Mouse (Mus musculus) mouse embryonic stem cell (cell line): Measurements from ENCODE around the gene Scfd2.

Experiments
- in situ Hi-C, 2 experiments: fragments of 300-500 bp; cut with MboI; formaldehyde crosslinking; loops; 1 replicate in 1 of 2; 3 replicates in 1 of 2; pipeline ENCODE4 v1.14.3; 2019 to 2020; ENCODE audit warnings: low sequenced_read_pairs in 2 of 2, low pct_unique_long_range_greater_than_20kb in 1 of 2, mixed read lengths in 1 of 2; ENCODE audit not compliant: unreplicated experiment in 1 of 2

The Scfd2 gene

DNA sequence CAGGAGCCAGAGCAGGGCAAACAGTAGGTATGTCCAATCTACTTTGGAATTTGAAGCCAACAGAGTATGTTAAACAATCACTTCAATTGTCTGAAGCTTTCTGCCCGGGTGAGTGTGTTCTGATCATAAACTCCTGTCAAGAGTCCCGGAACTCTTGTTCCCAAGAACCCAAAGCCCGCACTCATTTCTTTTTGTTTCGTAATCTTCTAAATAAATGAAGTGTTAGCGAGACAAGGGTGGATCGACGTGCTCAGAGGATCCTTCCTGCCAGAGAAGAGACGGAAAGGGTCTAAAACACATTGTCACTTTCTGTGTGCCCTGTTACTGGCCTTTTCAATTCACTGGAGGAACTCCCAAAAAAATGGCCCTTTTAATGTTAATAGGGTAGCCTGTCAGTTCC, 342.7 kb downstream of the Scfd2 start:
- in situ Hi-C loops = no loop called here

DNA sequence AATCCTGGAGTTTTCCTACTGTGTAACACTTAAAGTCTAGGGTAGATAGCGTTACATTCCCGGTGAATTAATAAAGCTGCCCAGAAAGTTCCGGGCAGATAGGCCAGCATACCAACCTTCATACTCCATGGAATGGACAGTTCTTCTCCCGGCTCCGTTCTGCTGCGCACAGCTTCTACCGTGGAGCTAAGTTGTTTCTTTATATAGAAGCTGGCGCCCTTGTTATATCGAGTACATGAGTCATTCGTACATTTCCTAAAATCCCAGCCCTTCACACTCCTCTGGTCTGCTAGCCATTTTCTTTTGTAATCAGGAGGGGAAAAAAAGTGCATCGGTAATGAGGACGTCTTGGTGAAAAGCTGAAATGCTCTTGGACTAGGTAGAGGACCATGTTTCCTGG, 343.5 kb downstream of the Scfd2 start:
- in situ Hi-C loops = no loop called here

DNA sequence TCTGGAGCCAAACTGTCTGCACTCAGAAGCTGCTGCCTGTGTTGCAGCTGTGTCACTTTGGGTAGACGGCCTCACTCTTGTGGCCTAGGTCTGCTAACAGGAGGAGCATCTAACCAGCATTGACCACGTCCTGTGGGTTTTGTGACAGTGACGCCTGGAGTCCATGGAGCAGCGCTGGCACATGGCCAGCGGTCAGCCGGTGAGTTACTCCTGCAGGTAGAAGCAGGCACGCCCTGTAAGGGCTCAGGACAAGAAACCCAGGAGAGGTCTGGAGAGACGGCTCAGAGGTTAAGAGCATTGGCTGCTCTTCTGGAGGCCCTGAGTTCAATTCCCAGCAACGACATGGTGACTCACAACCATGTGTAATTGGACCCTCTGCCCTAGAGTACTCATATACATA, 347.0 kb downstream of the Scfd2 start:
- in situ Hi-C loops = no loop called here

DNA sequence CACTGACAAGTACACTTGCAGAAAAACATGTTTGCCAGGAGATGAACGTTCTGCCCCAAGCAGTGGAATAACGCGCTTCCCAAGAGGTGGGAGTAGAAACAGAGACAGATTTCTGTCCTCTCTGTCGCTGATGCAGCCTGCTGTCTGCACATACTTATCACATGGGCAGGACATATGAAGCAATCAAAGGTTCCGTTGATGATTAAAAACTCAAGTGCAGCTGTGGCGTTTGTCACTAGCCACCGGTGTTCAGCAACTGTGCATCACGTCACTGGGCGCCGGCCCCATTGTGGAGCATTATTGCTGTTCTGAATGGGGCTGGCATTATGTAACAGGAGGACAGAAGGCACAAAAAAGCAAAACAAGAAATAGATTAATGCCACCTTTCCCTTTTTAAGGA, 348.4 kb downstream of the Scfd2 start:
- in situ Hi-C loops = no loop called here

DNA sequence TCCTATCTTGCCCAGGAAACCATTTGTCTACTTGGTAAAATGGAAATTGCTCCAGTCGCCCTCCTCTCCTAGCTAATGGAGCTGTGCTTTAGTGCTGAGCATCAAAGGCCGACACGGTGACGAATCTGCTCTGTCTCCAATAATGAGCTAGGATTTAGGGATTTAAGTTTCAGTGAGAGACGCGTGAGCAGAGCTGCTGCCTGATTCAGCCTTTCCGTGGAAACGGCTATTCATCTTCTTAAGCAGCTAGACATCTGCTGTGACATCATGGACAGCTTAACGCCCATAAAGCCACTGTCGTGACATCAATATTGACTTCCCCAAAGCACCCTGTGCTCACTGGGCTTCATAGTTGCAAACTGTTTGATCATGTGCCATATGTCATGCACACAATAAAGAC, 351.3 kb downstream of the Scfd2 start:
- in situ Hi-C loops = no loop called here

DNA sequence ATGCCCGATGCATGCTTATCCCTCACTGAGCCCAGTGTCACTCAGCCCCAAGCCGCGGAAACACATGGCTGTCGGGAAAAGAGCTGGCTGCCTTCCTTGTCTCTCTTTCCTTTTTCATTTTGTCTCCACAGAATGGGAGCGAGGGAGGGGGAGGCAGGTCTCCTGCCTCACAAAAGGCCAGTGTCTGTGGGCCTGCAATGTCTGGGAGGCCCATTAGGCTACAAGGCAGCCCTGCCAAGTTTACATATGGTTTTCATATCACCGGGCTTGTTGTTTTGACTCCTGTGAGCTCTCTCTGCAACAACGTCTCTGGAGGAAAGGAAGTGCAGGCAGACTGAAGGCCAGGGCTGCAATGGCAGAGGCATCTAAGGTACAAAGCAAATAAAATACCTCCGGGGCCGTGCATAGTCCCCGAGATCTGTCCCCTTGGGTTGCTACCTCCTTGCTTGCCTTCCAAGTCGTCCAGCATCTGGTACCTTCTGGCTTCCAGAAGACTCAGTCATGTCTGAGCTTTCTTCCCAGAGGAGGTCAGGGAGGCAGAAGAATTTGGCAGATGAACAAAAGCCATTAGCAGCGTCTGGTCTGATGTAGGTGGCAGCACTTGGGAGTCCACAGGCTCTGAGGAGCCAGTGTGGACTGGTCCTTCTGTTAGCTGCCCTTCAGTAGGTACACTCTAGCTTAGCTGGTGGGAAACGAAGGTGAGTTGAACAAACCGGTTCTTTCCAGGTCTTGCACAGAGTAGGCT, 355.9 kb downstream of the Scfd2 start:
- in situ Hi-C loops = no loop called here

DNA sequence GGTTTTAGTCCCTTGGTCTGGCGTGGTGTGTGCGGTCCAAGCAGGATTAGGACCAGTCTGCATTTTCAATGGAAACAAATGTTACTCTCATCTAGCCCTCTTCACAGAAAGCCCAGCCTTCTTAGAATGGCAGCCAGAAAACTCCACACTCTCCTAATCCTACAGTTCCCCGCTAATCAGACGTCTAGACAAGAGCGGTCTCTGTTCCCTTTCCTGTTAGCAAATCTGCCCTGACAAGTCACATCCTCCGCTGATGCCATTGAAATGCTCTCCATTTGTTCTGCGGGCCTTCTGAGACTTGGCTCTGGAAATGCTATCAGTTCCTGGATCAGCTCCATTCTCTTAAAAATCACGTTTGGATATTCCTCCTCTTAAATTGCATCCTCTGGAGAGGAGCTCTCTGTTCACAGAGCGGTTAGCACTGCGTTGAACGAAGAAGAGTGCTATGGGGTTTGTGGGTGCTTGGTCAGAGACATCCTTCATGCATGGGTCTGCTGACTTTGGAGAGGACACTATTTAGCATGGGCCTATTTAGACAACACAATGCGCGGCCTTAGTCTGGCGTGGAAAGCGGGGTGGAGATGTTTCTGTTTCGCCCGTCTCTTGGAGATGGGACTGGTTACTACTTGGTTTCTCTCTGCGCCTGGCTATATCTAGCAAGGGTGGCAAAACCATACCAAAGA, 358.3 kb downstream of the Scfd2 start:
- in situ Hi-C loops = no loop called here

DNA sequence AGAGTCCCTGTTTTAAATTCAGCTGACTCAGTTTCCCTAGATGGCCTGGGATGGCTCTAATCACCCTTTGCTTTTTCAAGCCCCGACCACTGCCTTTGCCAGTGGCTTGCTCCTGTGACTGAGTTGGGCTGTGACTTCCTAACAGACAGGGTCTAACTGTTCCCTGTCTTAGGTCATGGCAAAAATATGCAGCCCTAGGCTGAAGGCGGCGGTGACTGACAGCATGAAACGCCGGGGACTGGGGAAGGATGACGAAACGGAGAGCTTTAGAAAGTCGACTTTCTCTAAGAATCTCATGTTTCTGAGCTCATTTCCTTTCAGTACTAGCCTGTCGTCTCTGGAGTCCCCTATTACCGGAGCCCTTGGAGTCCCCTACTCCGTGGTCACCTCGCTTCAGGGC, 359.4 kb downstream of the Scfd2 start:
- in situ Hi-C loops = no loop called here

DNA sequence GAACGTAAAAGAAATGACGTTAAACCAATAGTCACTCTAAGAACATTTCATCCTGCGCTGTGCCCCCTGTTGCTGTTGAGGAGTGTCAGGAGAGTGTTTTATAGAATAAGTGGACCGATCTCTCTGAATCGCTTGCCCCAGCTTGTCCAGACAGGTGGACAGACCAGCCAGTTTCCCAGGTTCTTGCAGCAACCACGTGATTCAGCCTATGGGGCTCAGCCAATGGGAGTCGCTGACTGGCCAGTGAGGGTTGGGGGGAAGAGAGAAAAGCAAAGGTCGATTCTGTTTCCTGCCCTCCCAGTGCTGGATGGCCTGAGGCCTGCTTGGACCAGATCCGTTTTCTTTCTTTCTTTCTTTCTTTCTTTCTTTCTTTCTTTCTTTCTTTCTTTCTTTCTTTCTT, 359.8 kb downstream of the Scfd2 start:
- in situ Hi-C loops = no loop called here

DNA sequence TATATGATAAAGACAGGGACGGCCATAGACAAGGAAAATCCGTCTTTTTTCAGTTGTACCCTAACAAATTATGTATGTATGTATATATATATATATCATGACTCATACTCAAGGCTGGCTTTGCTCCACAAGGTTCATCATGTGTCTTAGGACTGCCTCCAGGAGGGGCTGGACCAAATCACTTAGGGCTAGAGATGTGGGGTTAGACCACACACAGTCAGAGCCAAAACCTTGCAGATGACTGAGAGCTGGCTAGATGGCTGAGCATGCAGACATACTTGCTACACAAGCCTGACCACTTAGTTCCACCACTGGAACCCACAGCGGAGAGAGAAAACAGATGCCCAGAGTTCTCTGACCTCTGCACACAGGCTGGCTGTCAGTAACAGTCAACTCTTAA, 363.5 kb downstream of the Scfd2 start:
- in situ Hi-C loops = no loop called here

DNA sequence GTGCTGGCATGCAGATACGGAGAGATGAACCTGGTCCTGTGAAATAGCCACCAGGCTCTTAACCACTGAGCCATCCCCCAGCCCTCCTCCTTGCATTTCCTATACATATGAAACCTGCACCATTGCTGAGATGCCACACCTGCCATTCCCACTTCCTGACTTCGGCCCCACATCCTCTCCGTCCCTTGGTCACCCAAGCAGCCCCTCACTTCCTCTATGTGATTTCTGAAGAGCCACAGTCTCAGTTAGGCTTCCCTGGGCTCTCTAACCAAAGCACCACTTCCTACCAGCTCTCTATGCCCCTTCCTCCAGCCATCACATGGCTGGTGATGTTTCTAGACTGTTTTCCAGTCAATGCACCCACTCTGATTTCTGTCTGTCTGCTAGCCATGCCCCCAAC, 364.9 kb downstream of the Scfd2 start:
- in situ Hi-C loops = no loop called here

DNA sequence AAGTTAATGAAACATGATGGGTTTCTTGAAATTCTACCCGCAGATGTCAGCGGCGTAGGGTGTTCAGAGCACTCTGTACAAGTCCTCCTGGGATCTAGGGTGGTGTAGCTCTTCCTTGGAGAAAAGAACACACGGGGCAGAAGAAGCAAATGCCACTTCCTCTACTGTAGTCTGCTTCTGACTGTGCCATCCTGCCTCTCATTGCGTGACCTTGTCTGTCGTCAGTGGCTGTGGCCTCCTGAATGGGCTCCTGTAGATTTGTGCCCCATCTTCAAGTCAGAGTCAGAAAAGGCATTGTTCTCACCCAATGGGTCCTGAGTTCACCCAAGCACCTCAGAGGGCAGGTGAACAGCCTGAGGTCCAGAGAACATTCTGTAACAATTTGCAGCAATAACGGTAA, 367.0 kb downstream of the Scfd2 start:
- in situ Hi-C loops = no loop called here

DNA sequence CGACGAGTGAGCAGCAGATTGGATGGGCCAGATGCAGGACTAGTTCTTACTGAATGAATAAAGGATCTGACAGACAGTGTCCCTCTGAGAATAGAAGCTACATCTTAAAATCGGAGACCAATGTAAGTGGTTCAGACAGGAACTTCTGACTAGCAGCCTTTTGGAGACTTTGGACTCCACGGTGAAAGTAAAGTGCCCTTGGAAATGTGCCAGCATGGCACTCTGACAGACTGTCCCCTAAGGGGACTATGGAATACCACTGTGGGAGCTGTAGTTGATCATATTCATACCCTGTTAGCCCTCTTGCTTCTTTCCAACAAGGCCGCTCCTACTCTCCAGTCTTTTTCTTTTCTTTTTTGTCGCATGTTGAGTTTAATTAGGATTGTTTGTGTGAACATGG, 368.4 kb downstream of the Scfd2 start:
- in situ Hi-C loops = no loop called here

DNA sequence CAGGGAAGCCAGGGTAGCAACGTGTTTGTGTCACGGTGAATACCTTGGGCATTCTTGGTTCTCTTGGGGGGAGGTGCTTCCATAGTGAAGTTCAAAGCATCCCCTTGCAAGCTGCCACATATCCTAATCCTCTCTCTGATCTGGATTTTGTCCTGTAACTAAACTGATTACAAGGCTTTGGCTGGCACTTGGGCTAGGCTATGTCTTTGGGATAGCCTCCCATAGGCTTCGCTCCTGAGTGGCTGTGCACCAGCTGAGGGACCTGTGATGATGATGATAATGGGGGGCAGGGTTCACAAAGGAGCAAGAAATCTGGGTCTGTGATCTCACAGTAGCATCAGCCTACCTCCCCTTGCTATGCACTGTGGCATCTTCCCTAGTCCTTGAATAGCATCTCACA, 369.5 kb downstream of the Scfd2 start:
- in situ Hi-C loops = no loop called here

DNA sequence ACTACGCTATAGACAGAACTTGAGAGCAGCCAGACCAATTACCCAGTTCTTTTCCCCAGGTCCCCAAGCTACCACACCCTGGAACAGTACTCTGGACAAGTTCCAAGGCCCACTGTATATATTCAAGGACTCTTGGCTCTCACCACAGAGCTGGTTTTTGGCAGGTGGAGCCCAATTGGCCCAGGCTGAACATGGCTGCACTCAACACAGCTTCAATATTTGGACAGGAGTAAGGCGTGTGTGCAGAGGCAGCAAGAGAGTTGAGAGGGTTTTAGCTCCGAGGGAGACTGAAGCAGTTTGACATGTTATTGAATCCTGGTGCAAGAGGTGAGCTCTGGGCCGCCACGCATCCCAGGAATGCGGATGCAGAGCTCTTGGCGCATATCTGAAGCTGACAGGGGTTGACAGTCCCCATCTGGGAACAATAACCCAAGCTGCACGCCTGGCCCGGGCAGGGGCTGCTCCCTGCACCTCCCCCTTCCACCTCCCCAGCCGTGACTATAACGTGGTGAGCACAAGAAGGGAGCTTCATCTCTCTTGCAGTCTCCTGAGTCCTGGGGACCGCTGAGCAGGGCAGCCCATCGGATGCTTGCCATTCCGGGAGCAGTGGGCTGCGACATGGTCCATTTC, 370.1 kb downstream of the Scfd2 start:
- in situ Hi-C loops = no loop called here

DNA sequence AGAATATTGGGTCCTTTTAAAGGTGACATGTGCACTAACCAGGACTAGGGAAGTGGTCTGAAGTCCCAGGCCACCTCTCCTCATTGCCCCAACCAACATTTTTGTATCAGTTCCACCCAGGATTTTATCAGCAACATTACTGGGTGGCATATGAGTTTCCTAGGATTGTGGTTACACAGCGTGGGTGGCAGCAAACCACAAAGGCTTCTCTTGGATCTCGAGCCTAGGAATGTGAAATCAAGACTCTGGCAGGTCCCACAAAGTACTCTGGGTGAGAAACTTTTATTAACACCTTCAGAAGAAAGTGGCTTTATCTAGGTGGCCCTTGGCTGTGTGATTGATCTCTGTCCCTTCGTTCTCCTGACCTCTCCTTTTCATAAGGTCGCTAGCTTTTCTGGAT, 371.2 kb downstream of the Scfd2 start:
- in situ Hi-C loops = no loop called here

DNA sequence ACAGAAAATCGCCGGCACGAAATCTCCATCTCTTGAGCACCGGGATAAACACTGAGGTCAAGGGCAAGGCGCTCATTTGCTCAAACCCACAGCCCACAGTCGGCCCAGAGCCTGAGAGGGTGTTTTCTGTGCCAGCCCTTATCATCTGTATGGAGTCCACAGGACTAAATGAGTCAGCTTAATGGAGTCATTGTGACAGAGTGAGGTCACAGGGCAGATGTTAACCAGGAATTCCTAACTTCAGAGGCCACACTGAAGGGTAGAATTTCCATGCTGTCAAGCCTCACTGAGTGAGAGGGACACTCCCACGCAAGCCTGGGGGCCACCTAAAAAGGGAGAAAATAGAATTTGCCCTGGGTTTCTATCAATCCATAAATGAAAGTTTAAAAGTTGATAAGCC, 371.7 kb downstream of the Scfd2 start:
- in situ Hi-C loops = no loop called here

DNA sequence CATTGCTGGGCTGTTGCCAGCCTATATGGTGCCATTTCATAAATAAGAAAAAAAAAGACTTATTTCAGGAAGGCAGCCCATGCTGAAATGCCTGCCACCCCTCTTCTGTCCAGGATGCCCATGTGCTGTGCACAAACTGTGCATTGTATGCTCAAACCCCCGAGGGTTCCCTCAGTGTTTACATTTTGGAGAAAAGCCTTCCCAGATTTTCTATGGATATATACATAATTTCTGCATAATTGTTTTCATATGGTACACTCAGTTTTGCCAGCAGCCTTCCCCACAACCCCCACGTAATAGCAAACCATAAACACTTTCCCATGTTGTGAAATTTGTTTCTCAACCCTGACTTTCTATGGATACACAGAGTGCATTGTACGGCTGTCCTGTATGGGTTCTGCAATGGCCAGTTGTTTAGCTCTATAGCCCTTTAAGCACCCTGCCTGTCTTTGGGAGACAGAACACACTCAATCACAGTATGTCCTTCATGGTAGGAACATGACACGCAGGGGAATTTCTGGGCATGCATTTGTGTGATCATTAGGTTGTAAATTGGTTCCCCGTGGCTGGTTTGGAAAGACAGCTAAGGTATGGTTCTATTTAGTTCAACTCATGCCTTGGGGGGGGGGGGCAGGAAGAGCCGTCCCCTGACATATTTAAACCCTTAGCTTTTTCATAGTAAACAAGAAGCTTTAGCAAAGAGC, 372.5 kb downstream of the Scfd2 start:
- in situ Hi-C loops = no loop called here

DNA sequence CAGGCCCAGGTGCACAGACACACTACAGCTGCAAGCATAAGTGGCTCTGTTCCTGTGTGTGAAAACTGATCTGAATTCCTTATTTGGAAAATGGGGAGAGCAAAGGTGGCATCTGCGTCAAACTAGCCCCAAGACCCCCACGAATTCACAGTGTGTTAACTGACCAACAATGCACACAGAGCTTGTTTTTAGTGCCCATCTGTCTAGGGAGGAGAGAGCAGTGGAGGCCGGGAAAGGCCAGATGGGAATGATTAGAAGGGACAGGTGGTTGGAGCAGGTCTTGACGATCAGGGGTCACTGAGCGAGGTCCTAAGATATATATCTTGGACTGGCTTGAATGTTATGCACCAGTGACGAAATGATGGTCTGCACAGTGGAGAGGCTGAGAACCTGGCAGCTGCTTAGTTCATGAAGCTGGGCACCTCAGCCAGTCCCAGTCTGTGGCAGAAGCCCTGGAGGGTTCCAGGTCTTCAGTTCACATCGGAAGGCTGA, 375.7 kb downstream of the Scfd2 start:
- in situ Hi-C loops = no loop called here
